Mouse (Mus musculus): ENCODE measurements around the gene Sap18b.

DNA sequence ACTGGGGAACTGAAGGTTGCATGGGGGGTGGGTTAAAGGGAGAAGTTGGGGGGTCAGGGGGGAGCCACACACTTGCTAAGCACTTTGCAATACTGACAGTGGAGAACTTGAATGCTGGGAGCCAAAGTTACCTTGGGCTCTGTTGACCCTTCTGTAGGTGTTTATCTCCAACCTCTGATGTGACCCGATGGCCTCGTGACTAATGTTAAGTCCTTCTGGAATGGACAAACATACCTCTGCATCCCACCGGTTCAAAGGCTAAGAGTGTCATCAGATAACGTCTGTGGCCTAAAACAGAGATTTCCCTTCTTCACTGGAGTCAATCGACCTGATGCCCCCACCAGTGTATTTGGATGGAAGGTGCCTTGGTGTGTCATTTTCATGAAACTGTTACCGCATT lies 3.9 kb upstream of the Sap18b start:
- no peak for TF ChIP-seq MAFK (IDR thresholded peaks at IDR 0.05; ENCODE audit: insufficient read depth, low read depth, low read length)
- no peak for TF ChIP-seq ZC3H11A (IDR thresholded peaks at IDR 0.05; ENCODE audit: borderline replicate concordance, low read depth, low read length)

All from ES-E14 (cell line).